Mouse (Mus musculus) lung, postnatal 0 days (tissue): ENCODE measurements around the gene Fuz.

Experiments
- CTCF ChIP-seq: IDR thresholded peaks from 2 replicates; pipeline ENCODE4 v1.5.1; 2016; ENCODE audit warnings: antibody characterized with exemption, mild to moderate bottlenecking
- EP300 ChIP-seq: IDR thresholded peaks from 2 replicates; pipeline ENCODE4 v1.6.1; 2016; ENCODE audit warnings: antibody characterized with exemption, mild to moderate bottlenecking, control low read depth

GRCm38 (mm10) chr7:44892276-44892921 is 3.5 kb upstream of the Fuz start, which contains the start of gene Med25:
- TF ChIP-seq CTCF (no peak), EP300 (peak; percentile 63; the same call in 1 of the 2 replicates)
